Comparison of ENCODE assay signal across 11 mouse cellular contexts in the genomic region with DNA sequence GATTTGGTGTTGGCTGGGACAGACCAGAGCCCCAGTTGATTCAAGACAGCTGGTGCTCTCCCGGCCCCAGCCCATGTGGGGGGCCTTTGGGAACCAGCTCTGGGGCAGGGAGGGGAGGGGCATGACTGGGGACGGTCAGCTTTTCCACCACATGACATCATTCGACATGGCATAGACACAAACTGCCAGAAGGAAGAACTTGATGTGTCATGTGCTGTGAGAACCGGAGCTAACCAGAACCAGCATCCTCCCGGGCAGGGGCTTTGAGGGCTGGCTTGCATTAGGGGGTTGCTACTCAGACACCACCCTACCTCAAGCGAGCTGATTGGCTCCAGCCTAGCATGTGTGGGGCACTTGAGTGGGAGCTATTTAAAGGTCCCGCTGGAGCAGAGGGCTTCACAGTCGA.
A peak's percentile ranks its signal among the peaks of the same experiment; 100 is the strongest.
DNase-seq lines count a peak whose midpoint lies in the region; ATAC-seq and TF ChIP-seq lines count a peak whose summit lies in the region.
"Had no signal": no experiment of that assay in that cellular context is flagged by ENCODE, and none has a peak within 500 bp of the region (broad histone marks: within the 10 kb centered on the region; RNA-seq: fewer than 3 reads in every experiment).

No protein-coding gene starts in this region.

- no peak overlapping the region for H3K9ac ChIP-seq in hindbrain, postnatal 0 days (replicated peaks; ENCODE audit: low read length)
- H3K9ac ChIP-seq in hindbrain, embryonic 13.5 days = no peak overlapping the region
- no peak overlapping the region for H3K9ac ChIP-seq in embryonic facial prominence, embryonic 14.5 days (ENCODE audit: low read depth, low read length)
- no peak overlapping the region for H3K9ac ChIP-seq in intestine, embryonic 16.5 days (ENCODE audit: low read depth, low read length)

- WGBS in hindbrain, postnatal 0 days = 56% methylated on average over 8 of the region's 8 CpGs
- 74% methylated on average over 8 of the region's 8 CpGs for WGBS in hindbrain, embryonic 13.5 days
- WGBS in embryonic facial prominence, embryonic 14.5 days = 19% methylated on average over 8 of the region's 8 CpGs
- 56% methylated on average over 8 of the region's 8 CpGs for WGBS in intestine, embryonic 16.5 days

- no peak for DNase-seq in hindbrain, postnatal 0 days (ENCODE audit: low spot score)
- peak; percentile 64 for DNase-seq in embryo, embryonic 10.5 days (ENCODE audit: low spot score)
- DNase-seq in embryonic facial prominence, embryonic 14.5 days (ENCODE audit: low spot score) = peak; percentile 93
- DNase-seq in ovary, adult 18-20 months (ENCODE audit: low spot score) = no peak
- DNase-seq in left cerebral cortex, adult 11 months (ENCODE audit: low spot score) = no peak
- DNase-seq in frontal cortex, postnatal 14 days (ENCODE audit: low spot score in 2 of 2) = no peak
- DNase-seq: right cerebral cortex, postnatal 4 days had no signal

- H3K36me3 ChIP-seq in hindbrain, postnatal 0 days (ENCODE audit: insufficient read depth, low read length) = no peaks in the 10 kb centered on the region
- H3K36me3 ChIP-seq in hindbrain, embryonic 13.5 days = no peaks in the 10 kb centered on the region
- H3K36me3 ChIP-seq in embryonic facial prominence, embryonic 14.5 days (ENCODE audit: control insufficient read depth, insufficient read depth, low read length) = peaks cover 16% of the 10 kb centered on the region; the same call in 1 of the 2 replicates
- no peaks in the 10 kb centered on the region for H3K36me3 ChIP-seq in intestine, embryonic 16.5 days (ENCODE audit: control insufficient read depth, insufficient read depth, low read length)

- peaks cover 9% of the 10 kb centered on the region; the same call in 1 of the 2 replicates for H3K4me1 ChIP-seq in hindbrain, postnatal 0 days (ENCODE audit: insufficient read depth, low read length)
- peaks cover 2% of the 10 kb centered on the region for H3K4me1 ChIP-seq in hindbrain, embryonic 13.5 days (replicated peaks)
- peaks cover 29% of the 10 kb centered on the region for H3K4me1 ChIP-seq in embryonic facial prominence, embryonic 14.5 days (ENCODE audit: control insufficient read depth, insufficient read depth, low read length)
- H3K4me1 ChIP-seq in intestine, embryonic 16.5 days (ENCODE audit: control insufficient read depth, insufficient read depth, low read length) = peaks cover 5% of the 10 kb centered on the region; the same call in 1 of the 2 replicates

- TF ChIP-seq CTCF in hindbrain, postnatal 0 days (IDR thresholded peaks at IDR 0.05; ENCODE audit: low read depth) = no peak

- H3K4me3 ChIP-seq in hindbrain, postnatal 0 days (ENCODE audit: low read length) = no peak overlapping the region
- H3K4me3 ChIP-seq in hindbrain, embryonic 13.5 days = no peak overlapping the region
- H3K4me3 ChIP-seq in embryonic facial prominence, embryonic 14.5 days (ENCODE audit: low read depth, low read length) = no peak overlapping the region
- H3K4me3 ChIP-seq in intestine, embryonic 16.5 days (ENCODE audit: low read length) = no peak overlapping the region
- H3K4me3 ChIP-seq: myocyte had no signal

- no peak overlapping the region for H3K27ac ChIP-seq in hindbrain, postnatal 0 days
- H3K27ac ChIP-seq in hindbrain, embryonic 13.5 days = no peak overlapping the region
- peak overlapping the region; percentile 61 for H3K27ac ChIP-seq in embryonic facial prominence, embryonic 14.5 days (replicated peaks; ENCODE audit: low read depth, low read length)
- no peak overlapping the region for H3K27ac ChIP-seq in intestine, embryonic 16.5 days (ENCODE audit: low read length)
- H3K27ac ChIP-seq: macrophage had no signal

- no peaks in the 10 kb centered on the region for H3K27me3 ChIP-seq in hindbrain, postnatal 0 days (ENCODE audit: insufficient read depth, low read length)
- H3K27me3 ChIP-seq in hindbrain, embryonic 13.5 days = no peaks in the 10 kb centered on the region
- no peaks in the 10 kb centered on the region for H3K27me3 ChIP-seq in embryonic facial prominence, embryonic 14.5 days (replicated peaks; ENCODE audit: control insufficient read depth, insufficient read depth, low read length)
- no peaks in the 10 kb centered on the region for H3K27me3 ChIP-seq in intestine, embryonic 16.5 days (replicated peaks; ENCODE audit: control insufficient read depth, insufficient read depth, low read length)

- ATAC-seq in hindbrain, postnatal 0 days = peak; percentile 79
- ATAC-seq in hindbrain, embryonic 13.5 days (ENCODE audit: low FRiP score) = no peak
- ATAC-seq in embryonic facial prominence, embryonic 14.5 days (ENCODE audit: low read depth) = peak; percentile 93
- peak; percentile 44; the same call in 1 of the 2 replicates for ATAC-seq in intestine, embryonic 16.5 days

- no peaks in the 10 kb centered on the region for H3K9me3 ChIP-seq in hindbrain, postnatal 0 days (ENCODE audit: low read length)
- H3K9me3 ChIP-seq in hindbrain, embryonic 13.5 days = no peaks in the 10 kb centered on the region
- H3K9me3 ChIP-seq in embryonic facial prominence, embryonic 14.5 days (ENCODE audit: control insufficient read depth, low read length) = no peaks in the 10 kb centered on the region
- H3K9me3 ChIP-seq in intestine, embryonic 16.5 days (ENCODE audit: control insufficient read depth, low read length) = no peaks in the 10 kb centered on the region

- H3K4me2 ChIP-seq in hindbrain, postnatal 0 days (ENCODE audit: low read depth, low read length) = no peak overlapping the region
- no peak overlapping the region for H3K4me2 ChIP-seq in hindbrain, embryonic 13.5 days
- H3K4me2 ChIP-seq in embryonic facial prominence, embryonic 14.5 days (ENCODE audit: low read depth, low read length) = no peak overlapping the region
- no peak overlapping the region for H3K4me2 ChIP-seq in intestine, embryonic 16.5 days (ENCODE audit: low read depth, low read length)

Comparison
In these comparisons a context has a peak if more than half of its experiments do, and no peak if none do; other contexts are left out.
1. DNase-seq: peak in embryo, embryonic 10.5 days (single experiment) and embryonic facial prominence, embryonic 14.5 days (single experiment); none in hindbrain, postnatal 0 days (single experiment), ovary, adult 18-20 months (single experiment), left cerebral cortex, adult 11 months (single experiment) and frontal cortex, postnatal 14 days (0 of 2).